Mouse (Mus musculus): ENCODE results near the gene Suds3. TPM values are rescaled to one million over a fixed set of nuclear protein-coding genes. Genes with fewer than 3 reads are reported as not detected.

The Suds3 gene
- total and polyA plus RNA-seq, 2 experiments: 61.4 to 77.1 TPM

DNA sequence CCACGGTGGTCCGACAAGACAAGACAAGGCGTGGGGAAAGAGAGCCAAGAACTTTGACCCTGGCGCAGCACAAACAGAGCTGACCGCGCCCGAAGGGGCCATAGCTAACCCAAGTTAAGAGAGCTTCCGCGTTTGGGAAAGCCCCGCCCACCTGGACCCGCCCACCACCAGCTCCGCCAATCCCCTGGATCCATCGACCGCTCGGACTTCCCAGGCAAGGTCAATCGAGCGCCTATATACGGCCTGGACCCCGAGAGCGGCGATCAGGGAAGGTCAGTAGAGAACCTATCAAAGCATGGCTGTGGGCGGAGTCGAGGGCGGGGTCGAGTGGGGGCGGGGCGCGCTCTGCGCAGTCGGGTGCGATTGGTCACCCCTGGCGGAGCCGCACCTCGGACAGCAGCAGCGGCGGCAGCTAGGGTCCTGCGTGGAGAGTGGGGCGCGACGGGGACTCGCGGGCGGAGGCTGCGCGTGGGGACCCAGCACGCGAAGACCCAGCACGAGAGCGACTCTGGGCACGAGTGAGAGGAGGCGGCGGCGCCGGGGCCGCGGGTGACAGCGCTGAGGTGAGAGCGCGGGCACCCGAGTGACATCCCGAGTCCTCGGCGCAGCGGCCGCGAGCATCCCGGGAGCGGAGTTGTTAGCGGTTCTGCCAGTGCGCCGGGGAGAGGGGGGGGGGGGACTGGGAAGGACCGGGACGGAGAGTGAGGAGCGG is 4.0 kb upstream of the Suds3 start, which contains the start of gene Taok3:
Gene Taok3 (plus strand): TSS at position 353 of the 712 bp plus-strand sequence.
- TF ChIP-seq POLR2A (IDR thresholded peaks at IDR 0.05; ENCODE audit: extremely low read depth, insufficient read depth, low read length): peak; percentile 88
- TF ChIP-seq CTCF (IDR thresholded peaks at IDR 0.05; ENCODE audit: low read depth, low read length): no peak
- DNase-seq (ENCODE audit: extremely low read depth, low read depth, low spot score): peak; percentile 94
- H3K27ac ChIP-seq (replicated peaks; ENCODE audit: insufficient read depth, low read depth, low read length): peak within 1 kb of the TSS; percentile 95

DNA sequence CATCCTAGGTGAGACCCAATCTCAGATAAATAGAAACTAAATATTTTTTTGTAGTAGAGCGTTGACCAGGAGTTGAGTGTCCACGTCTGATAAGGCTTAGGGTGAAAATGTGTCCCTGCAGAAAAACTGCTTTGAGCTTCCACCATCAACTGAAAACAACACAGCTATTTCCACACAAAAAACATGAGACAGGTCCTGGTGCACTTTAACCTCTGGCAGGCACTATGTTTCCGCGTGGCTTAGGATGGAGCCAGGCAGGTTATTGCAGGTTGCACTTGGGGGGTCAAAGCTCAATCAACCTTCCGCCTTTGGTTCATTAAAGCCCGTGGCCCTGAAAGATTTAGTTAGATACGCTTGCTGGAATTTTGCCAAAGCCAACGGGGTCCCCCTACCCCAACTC is 2.9 kb upstream of the Suds3 start:
- Histone ChIP-seq H3K79me2 (ENCODE audit: control insufficient read depth, insufficient read depth, low read length) (peaks cover 35% of the 10 kb centered on the region), H3K27me3 (ENCODE audit: control insufficient read depth, insufficient read depth, low read length) (no peaks in the 10 kb centered on the region), H3K9ac (ENCODE audit: low read depth, low read length) (peak overlapping the region; percentile 25; the same call in 1 of the 2 replicates), H3K4me3 (ENCODE audit: insufficient read depth, low read depth, low read length) (no peak overlapping the region), H3K4me1 (ENCODE audit: control insufficient read depth, insufficient read depth, low read length) (peaks cover 29% of the 10 kb centered on the region), H3K27ac (replicated peaks; ENCODE audit: insufficient read depth, low read depth, low read length) (peak overlapping the region; percentile 86), H3K36me3 (ENCODE audit: control insufficient read depth, insufficient read depth, low read length) (no peaks in the 10 kb centered on the region)
- WGBS: 23% methylated on average over 8 of the region's 8 CpGs
- DNase-seq (ENCODE audit: extremely low read depth, low read depth, low spot score): peak; percentile 98
- TF ChIP-seq POLR2A (IDR thresholded peaks at IDR 0.05; ENCODE audit: extremely low read depth, insufficient read depth, low read length): no peak
- TF ChIP-seq CTCF (IDR thresholded peaks at IDR 0.05; ENCODE audit: low read depth, low read length): no peak

More for the DNA sequence above, 4.0 kb upstream of the Suds3 start, which contains the start of gene Taok3:
- H3K4me3 ChIP-seq (ENCODE audit: insufficient read depth, low read depth, low read length): peak within 1 kb of the TSS; percentile 80
- peaks cover 40% of the 10 kb centered on the region for H3K79me2 ChIP-seq (ENCODE audit: control insufficient read depth, insufficient read depth, low read length)
- H3K36me3 ChIP-seq (ENCODE audit: control insufficient read depth, insufficient read depth, low read length): no peaks in the 10 kb centered on the region
- peaks cover 31% of the 10 kb centered on the region for H3K4me1 ChIP-seq (ENCODE audit: control insufficient read depth, insufficient read depth, low read length)
- 1% methylated on average over 74 of the region's 74 CpGs for WGBS
- H3K9ac ChIP-seq (ENCODE audit: low read depth, low read length): peak within 1 kb of the TSS; percentile 90
- no peaks in the 10 kb centered on the region for H3K27me3 ChIP-seq (ENCODE audit: control insufficient read depth, insufficient read depth, low read length)

DNA sequence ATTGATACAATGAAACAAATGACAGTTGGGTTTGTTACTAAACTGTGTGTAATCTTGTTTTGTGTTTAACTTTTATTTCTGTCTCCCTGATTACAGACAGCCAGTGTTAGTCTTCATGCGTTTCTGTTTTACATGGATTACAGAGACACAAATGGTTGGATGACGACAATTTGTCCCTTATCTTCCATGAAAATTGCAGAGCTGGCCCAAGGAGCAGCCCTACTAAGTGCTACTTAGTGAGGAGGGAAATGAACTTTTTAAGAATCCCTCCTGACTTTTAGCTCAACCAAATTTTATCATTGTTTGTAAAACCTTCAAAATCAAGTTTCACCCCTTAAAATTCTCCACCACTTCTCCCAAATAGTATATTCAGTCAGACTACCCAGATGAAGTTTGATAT is 2.3 kb upstream of the Suds3 start:
- Histone ChIP-seq H3K79me2 (ENCODE audit: control insufficient read depth, insufficient read depth, low read length) (peaks cover 30% of the 10 kb centered on the region; the same call in 1 of the 2 replicates), H3K27ac (replicated peaks; ENCODE audit: insufficient read depth, low read depth, low read length) (peak overlapping the region; percentile 95), H3K4me1 (ENCODE audit: control insufficient read depth, insufficient read depth, low read length) (peaks cover 22% of the 10 kb centered on the region), H3K4me3 (ENCODE audit: insufficient read depth, low read depth, low read length) (no peak overlapping the region), H3K9ac (ENCODE audit: low read depth, low read length) (no peak overlapping the region), H3K27me3 (ENCODE audit: control insufficient read depth, insufficient read depth, low read length) (no peaks in the 10 kb centered on the region), H3K36me3 (ENCODE audit: control insufficient read depth, insufficient read depth, low read length) (peaks cover 3% of the 10 kb centered on the region; the same call in 1 of the 2 replicates)
- WGBS: 32% methylated on average over 2 of the region's 2 CpGs
- TF ChIP-seq CTCF (IDR thresholded peaks at IDR 0.05; ENCODE audit: low read depth, low read length): no peak
- TF ChIP-seq POLR2A (IDR thresholded peaks at IDR 0.05; ENCODE audit: extremely low read depth, insufficient read depth, low read length): no peak
- no peak for DNase-seq (ENCODE audit: extremely low read depth, low read depth, low spot score)

DNA sequence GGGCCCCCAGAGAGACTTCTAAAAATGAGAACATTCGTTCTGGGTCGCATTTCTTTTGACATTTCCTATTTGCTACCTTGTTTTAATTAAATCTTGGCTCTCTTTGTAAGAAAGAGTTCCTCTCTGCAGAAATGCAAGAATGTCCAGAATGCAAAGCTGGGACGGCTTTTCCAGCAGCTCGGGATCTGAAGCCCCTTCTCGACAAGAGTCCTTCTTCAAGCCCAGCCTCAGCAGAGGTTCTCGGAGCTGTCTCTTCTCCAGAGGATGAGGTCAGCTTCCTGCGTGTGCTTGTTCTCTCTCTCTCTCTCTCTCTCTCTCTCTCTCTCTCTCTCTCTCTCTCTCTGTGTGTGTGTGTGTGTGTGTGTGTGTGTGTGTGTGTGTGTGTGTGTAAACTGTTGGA is 1.8 kb upstream of the Suds3 start:
- TF ChIP-seq POLR2A (IDR thresholded peaks at IDR 0.05; ENCODE audit: extremely low read depth, insufficient read depth, low read length): no peak
- no peak for TF ChIP-seq CTCF (IDR thresholded peaks at IDR 0.05; ENCODE audit: low read depth, low read length)
- Histone ChIP-seq H3K9ac (ENCODE audit: low read depth, low read length) (no peak overlapping the region), H3K27me3 (ENCODE audit: control insufficient read depth, insufficient read depth, low read length) (no peaks in the 10 kb centered on the region), H3K36me3 (ENCODE audit: control insufficient read depth, insufficient read depth, low read length) (peaks cover 8% of the 10 kb centered on the region; the same call in 1 of the 2 replicates), H3K27ac (replicated peaks; ENCODE audit: insufficient read depth, low read depth, low read length) (peak overlapping the region; percentile 95), H3K4me3 (ENCODE audit: insufficient read depth, low read depth, low read length) (no peak overlapping the region), H3K4me1 (ENCODE audit: control insufficient read depth, insufficient read depth, low read length) (peaks cover 20% of the 10 kb centered on the region; the same call in 1 of the 2 replicates), H3K79me2 (ENCODE audit: control insufficient read depth, insufficient read depth, low read length) (peaks cover 27% of the 10 kb centered on the region; the same call in 1 of the 2 replicates)
- 40% methylated on average over 7 of the region's 7 CpGs for WGBS
- DNase-seq (ENCODE audit: extremely low read depth, low read depth, low spot score): peak; percentile 54

DNA sequence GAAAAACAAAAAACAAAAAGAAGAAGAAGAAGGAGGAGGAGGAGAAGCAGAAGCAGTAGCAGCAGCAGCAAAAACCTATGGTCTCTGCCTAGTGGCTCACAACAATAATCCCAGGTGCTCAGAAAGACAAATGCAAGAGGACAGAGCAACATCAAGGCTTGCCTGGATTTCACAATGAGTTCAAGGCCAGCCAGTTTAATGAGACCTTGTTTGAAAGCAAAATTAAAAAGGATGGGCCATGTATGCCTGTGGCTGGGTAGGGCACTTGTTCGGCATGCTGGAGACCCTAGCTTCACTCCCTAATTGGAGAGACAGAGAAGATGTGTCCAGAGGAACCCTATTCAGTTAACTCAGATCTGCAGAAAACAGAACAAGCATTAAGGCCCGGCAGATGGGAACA is 1.3 kb upstream of the Suds3 start:
- peak; percentile 89 for DNase-seq (ENCODE audit: extremely low read depth, low read depth, low spot score)
- no peak overlapping the region for H3K4me3 ChIP-seq (ENCODE audit: insufficient read depth, low read depth, low read length)
- TF ChIP-seq CTCF (IDR thresholded peaks at IDR 0.05; ENCODE audit: low read depth, low read length): no peak
- TF ChIP-seq POLR2A (IDR thresholded peaks at IDR 0.05; ENCODE audit: extremely low read depth, insufficient read depth, low read length): no peak
- no peak overlapping the region; the same call in 1 of the 2 replicates for H3K9ac ChIP-seq (ENCODE audit: low read depth, low read length)
- H3K36me3 ChIP-seq (ENCODE audit: control insufficient read depth, insufficient read depth, low read length): peaks cover 11% of the 10 kb centered on the region; the same call in 1 of the 2 replicates
- H3K27ac ChIP-seq (replicated peaks; ENCODE audit: insufficient read depth, low read depth, low read length): peak overlapping the region; percentile 95
- H3K4me1 ChIP-seq (ENCODE audit: control insufficient read depth, insufficient read depth, low read length): peaks cover 16% of the 10 kb centered on the region; the same call in 1 of the 2 replicates
- H3K27me3 ChIP-seq (ENCODE audit: control insufficient read depth, insufficient read depth, low read length): no peaks in the 10 kb centered on the region
- H3K79me2 ChIP-seq (ENCODE audit: control insufficient read depth, insufficient read depth, low read length): peaks cover 22% of the 10 kb centered on the region; the same call in 1 of the 2 replicates
- 24% methylated on average over 2 of the region's 2 CpGs for WGBS
